Mouse (Mus musculus): ENCODE data around the gene Cpa5. TPM values are rescaled to one million over a fixed set of nuclear protein-coding genes. Genes with fewer than 3 reads are reported as not detected.

Cpa5 gene
- polyA plus RNA-seq, 1 experiment from 2014 or later = 0.16 TPM

DNA sequence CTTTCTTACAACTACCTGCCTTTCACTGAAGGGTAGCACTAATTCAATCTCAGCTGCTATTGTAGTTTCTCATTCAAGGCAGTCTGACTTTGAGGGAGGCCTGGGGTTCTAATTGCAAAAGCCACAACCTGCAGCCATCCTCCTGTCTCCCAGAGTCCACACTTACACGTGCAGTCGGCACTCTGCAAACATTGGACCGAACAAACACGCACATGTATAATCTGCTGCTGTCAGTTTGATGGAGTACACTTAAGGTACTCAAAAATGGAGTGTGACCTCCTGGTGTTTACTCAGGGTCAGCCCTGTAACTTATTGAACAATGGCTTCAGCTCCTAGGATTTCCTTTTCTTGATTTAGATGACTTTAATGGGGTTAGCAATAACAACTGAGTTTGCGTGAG, 68.8 kb downstream of the Cpa5 start:
- WGBS = 25% methylated on average over 5 of the region's 5 CpGs
- no peak for TF ChIP-seq CTCF (IDR thresholded peaks at IDR 0.05; ENCODE audit: low read depth)
- no peak for TF ChIP-seq EP300 (optimal IDR thresholded peaks at IDR 0.05)
- H3K27me3 ChIP-seq (ENCODE audit: control insufficient read depth, insufficient read depth, low read length) = no peaks in the 10 kb centered on the region
- peaks cover 5% of the 10 kb centered on the region; the same call in 1 of the 2 replicates for H3K4me1 ChIP-seq (replicated peaks; ENCODE audit: control insufficient read depth, insufficient read depth)
- H3K36me3 ChIP-seq (ENCODE audit: control insufficient read depth, insufficient read depth, low read length) = no peaks in the 10 kb centered on the region
- H3K27ac ChIP-seq (replicated peaks) = no peak overlapping the region
- H3K9ac ChIP-seq (ENCODE audit: low read length) = no peak overlapping the region
- DNase-seq (ENCODE audit: low spot score) = no peak
- no peaks in the 10 kb centered on the region for H3K9me3 ChIP-seq (ENCODE audit: control insufficient read depth, low read length)
- ATAC-seq (ENCODE audit: low FRiP score, low TSS enrichment) = 0 out of 2 replicates have a peak, but pooled peaks have one; percentile 39
- H3K4me2 ChIP-seq (replicated peaks; ENCODE audit: low read depth) = no peak overlapping the region
- H3K4me3 ChIP-seq (ENCODE audit: low read depth, low read length) = no peak overlapping the region

GRCm38 (mm10) chr6:30680442-30680841, 69.6 kb downstream of the Cpa5 start:
- Histone ChIP-seq H3K36me3 (ENCODE audit: control insufficient read depth, insufficient read depth, low read length) (no peaks in the 10 kb centered on the region), H3K27ac (replicated peaks) (no peak overlapping the region), H3K4me2 (replicated peaks; ENCODE audit: low read depth) (no peak overlapping the region), H3K27me3 (ENCODE audit: control insufficient read depth, insufficient read depth, low read length) (no peaks in the 10 kb centered on the region), H3K9ac (ENCODE audit: low read length) (no peak overlapping the region), H3K9me3 (ENCODE audit: control insufficient read depth, low read length) (no peaks in the 10 kb centered on the region), H3K4me3 (ENCODE audit: low read depth, low read length) (no peak overlapping the region), H3K4me1 (replicated peaks; ENCODE audit: control insufficient read depth, insufficient read depth) (peaks cover 3% of the 10 kb centered on the region; the same call in 1 of the 2 replicates)
- WGBS = 64% methylated on average over 7 of the region's 7 CpGs
- no peak for DNase-seq (ENCODE audit: low spot score)
- no peak for TF ChIP-seq EP300 (optimal IDR thresholded peaks at IDR 0.05)
- no peak for TF ChIP-seq CTCF (IDR thresholded peaks at IDR 0.05; ENCODE audit: low read depth)
- ATAC-seq (ENCODE audit: low FRiP score, low TSS enrichment) = no peak

Other genes with a start within 250 kb of the Cpa5 start
- 16.4 TPM in 2 replicates for gene Zc3hc1, start 220.0 kb upstream of the Cpa5 start, polyA plus RNA-seq (2015; fragmentation: Nextera tagmentation; extraction: Ambion mirVana)
- gene Klhdc10, start 209.1 kb upstream of the Cpa5 start, polyA plus RNA-seq (2015; fragmentation: Nextera tagmentation; extraction: Ambion mirVana) = 6.0 and 6.3 TPM in 2 replicates
- gene Tmem209, start 101.2 kb upstream of the Cpa5 start, polyA plus RNA-seq (2015; fragmentation: Nextera tagmentation; extraction: Ambion mirVana) = 13.0 and 13.7 TPM in 2 replicates
- gene Ssmem1, start 101.2 kb upstream of the Cpa5 start, polyA plus RNA-seq (2015; fragmentation: Nextera tagmentation; extraction: Ambion mirVana) = not detected in 2 replicates
- 1.7 and 2.6 TPM in 2 replicates for gene Cpa2, start 69.4 kb upstream of the Cpa5 start, polyA plus RNA-seq (2015; fragmentation: Nextera tagmentation; extraction: Ambion mirVana)
- 32.7 and 33.7 TPM in 2 replicates for gene Cpa4, start 42.6 kb upstream of the Cpa5 start, polyA plus RNA-seq (2015; fragmentation: Nextera tagmentation; extraction: Ambion mirVana)
- 1.3 and 1.5 TPM in 2 replicates for gene Cpa1, start 28.2 kb downstream of the Cpa5 start, polyA plus RNA-seq (2015; fragmentation: Nextera tagmentation; extraction: Ambion mirVana)
- gene Cep41, start 82.7 kb downstream of the Cpa5 start, polyA plus RNA-seq (2015; fragmentation: Nextera tagmentation; extraction: Ambion mirVana) = 4.0 and 4.7 TPM in 2 replicates
- 156 and 168 TPM in 2 replicates for gene Mest, start 112.5 kb downstream of the Cpa5 start, polyA plus RNA-seq (2015; fragmentation: Nextera tagmentation; extraction: Ambion mirVana)

Data from stomach, postnatal 0 days (tissue).